Mouse (Mus musculus): ENCODE measurements around the gene Slc35g2.
A peak's percentile ranks its signal among the peaks of the same experiment; 100 is the strongest.

Gene Slc35g2

GRCm38 (mm10) chr9:100558991-100559390 is 11.9 kb downstream of the Slc35g2 start:
- DNase-seq, result no peak

GRCm38 (mm10) chr9:100558023-100558573 is 12.8 kb downstream of the Slc35g2 start:
- DNase-seq, result no peak

- DNase-seq, result no peak
Measured at GRCm38 (mm10) chr9:100555686-100556085, 15.2 kb downstream of the Slc35g2 start.

- peak in 1 of 2 experiments; percentile 32 for DNase-seq
Measured at GRCm38 (mm10) chr9:100548313-100548712, 22.6 kb downstream of the Slc35g2 start.

- no peak for DNase-seq
Measured at GRCm38 (mm10) chr9:100546594-100546910, 24.3 kb downstream of the Slc35g2 start.

GRCm38 (mm10) chr9:100545715-100546593 is 24.9 kb downstream of the Slc35g2 start, which contains the start of gene Nck1:
Gene Nck1 (minus strand): TSS chr9:100546134.
- DNase-seq, result peak; percentile 99

- no peak for DNase-seq
Measured at GRCm38 (mm10) chr9:100544948-100545714, 25.8 kb downstream of the Slc35g2 start.

- no peak for DNase-seq
Measured at GRCm38 (mm10) chr9:100535618-100536262, 35.1 kb downstream of the Slc35g2 start.

GRCm38 (mm10) chr9:100534686-100535085 is 36.2 kb downstream of the Slc35g2 start:
- no peak for DNase-seq

GRCm38 (mm10) chr9:100532847-100533505 is 37.9 kb downstream of the Slc35g2 start:
- DNase-seq, result no peak

- DNase-seq, result no peak
Measured at GRCm38 (mm10) chr9:100531296-100531695, 39.6 kb downstream of the Slc35g2 start.

- DNase-seq, result no peak
Measured at GRCm38 (mm10) chr9:100525225-100525624, 45.7 kb downstream of the Slc35g2 start.

- no peak for DNase-seq
Measured at GRCm38 (mm10) chr9:100522029-100522428, 48.9 kb downstream of the Slc35g2 start.

GRCm38 (mm10) chr9:100520586-100520985 is 50.3 kb downstream of the Slc35g2 start:
- peak in 1 of 2 experiments; percentile 65 for DNase-seq

GRCm38 (mm10) chr9:100520012-100520411 is 50.9 kb downstream of the Slc35g2 start:
- DNase-seq, result peak in 1 of 2 experiments; percentile 19

- no peak for DNase-seq
Measured at GRCm38 (mm10) chr9:100507581-100507980, 63.3 kb downstream of the Slc35g2 start.

GRCm38 (mm10) chr9:100506652-100507051 is 64.2 kb downstream of the Slc35g2 start:
- peak; percentile 24 to 50 for DNase-seq

GRCm38 (mm10) chr9:100505498-100505897 is 65.4 kb downstream of the Slc35g2 start:
- no peak for DNase-seq

All from lung, postnatal 4 days (tissue).